Mouse (Mus musculus) bone marrow macrophage, adult 2 months (primary cell): ENCODE results near the gene Mrpl12.

Source experiments
- CTCF ChIP-seq: IDR thresholded peaks from 2 replicates; pipeline ENCODE4 v1.5.1; 2012; ENCODE audit warnings: low read depth, mild to moderate bottlenecking, low read length, moderate library complexity
- POLR2A ChIP-seq: IDR thresholded peaks from 2 replicates; pipeline ENCODE4 v1.6.1; 2012; ENCODE audit warnings: mild to moderate bottlenecking, low read depth, low read length, borderline replicate concordance

- TF ChIP-seq POLR2A (no peak), CTCF (no peak)
Observed at GRCm38 (mm10) chr11:120455413-120455812, 29.0 kb upstream of the Mrpl12 start.
